Mouse (Mus musculus) cerebellum, postnatal 14 days (tissue): ENCODE data around the gene Fam228b.
"Not testable (repeated sequence)": the region's sequence is repeated elsewhere in the genome, so short reads cannot be mapped to it uniquely, and the experiment has no call there.

ENCODE experiments used
- DNase-seq, 2 experiments: peaks; one replicate each; pipeline ENCODE4 v3.0.0; 2021; ENCODE audit warnings: mixed read lengths in 2 of 2

Gene Fam228b

DNA sequence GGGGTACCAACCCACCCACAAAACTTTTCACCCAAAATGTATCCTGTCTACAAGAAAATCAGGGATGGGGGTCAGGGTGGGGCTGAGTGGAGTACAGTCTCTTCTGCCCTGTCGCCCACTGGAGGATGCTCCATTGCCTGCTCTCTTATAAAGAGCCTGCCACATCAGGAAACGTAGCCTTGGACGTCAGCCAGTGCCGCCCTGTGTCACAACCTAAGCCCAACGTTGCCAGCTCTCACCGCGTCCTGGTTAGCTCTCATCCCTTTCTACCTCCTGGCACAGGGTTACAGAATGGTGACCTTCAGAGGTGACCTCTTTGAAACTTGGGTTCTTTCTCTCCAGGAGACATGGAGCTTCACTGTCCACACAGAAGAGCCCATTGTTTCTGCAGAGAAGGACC is 28.2 kb downstream of the Fam228b start:
- no peak for DNase-seq

DNA sequence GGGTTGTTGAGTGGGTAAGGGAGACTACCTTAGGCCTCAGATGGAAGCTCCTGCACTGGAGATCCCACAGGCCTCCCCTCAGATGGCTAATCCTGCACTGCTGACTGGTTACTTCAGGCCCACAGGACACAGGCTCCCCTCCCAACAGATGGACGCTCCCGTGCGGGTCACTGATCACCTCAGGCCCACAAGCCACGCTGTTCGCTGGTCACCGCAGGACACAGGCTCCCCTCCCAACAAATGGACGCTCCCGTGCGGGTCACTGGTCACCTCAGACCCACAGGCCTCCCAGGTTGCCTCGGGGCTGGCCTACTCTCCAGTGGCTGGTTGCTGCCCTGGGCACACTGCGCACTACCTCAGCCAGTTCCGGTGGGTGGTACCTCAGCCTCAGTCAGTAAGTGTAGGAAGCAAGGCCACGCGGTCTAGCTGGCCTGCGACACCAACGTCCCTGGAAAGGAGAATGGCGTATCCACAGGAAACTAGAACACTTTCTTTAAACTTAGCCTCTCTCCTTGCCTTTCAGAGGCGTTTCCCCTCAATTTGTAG is 31.0 kb downstream of the Fam228b start, which contains the start of gene Fam228a:
TSS of gene Fam228a (minus strand) at position 400 of the 546 bp plus-strand sequence.
- no peak for DNase-seq

DNA sequence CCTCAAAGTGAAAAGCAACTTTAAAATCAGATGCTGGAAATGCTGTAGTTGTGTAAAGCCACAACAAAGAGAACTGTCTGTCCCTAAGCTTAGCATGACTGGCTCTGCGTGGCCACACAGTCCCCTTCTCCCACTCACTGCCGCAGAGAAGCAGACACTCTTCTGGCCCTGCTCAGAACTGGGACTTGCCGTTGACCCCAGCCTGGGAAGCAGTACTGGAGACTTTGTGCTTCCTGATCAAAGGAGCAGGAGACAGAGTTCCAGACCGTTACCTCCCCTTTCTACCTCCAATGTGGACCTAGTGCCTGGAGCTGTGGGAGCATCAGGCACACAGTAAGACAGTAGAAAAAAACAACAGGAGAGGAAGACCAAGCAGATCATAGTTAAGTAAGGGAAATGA is 36.7 kb downstream of the Fam228b start:
- no peak for DNase-seq

DNA sequence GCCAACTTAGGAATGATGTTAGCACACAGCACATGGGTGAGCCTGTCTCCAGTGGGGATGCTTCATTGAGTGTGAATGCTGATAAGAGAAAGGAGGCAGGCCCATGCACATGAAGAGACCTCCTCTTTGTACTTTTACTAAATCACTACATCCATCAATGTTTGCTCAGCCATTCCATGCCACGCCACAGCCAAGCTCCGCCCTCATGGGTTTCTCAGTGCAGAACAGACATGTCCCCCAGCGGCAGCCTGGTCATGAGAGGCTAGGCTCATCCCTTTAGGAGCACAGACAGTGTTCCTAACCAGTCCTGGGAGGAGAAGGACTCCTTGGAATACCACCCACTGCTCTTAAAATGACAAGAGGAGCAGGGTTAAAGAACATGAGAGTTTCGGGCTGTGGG is 37.4 kb downstream of the Fam228b start:
- DNase-seq: no peak

DNA sequence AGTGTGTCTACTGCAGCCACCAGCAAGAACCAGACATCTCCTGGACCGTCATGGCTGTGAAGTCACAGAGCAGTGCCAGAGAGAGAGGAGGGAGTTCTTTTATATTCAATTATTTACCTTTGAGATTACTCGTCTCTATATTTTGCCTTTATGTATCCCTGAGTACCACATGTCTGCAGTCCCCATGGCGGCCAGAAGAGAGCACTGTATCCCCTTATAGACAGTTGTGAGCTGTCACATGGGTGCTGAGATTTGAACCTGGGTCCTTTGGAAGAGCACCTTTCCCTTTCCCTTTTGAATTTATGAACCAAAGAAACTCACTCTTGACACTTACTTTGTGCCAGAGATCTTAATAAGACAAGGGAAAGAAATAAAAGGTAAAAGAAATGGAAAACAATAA is 39.9 kb downstream of the Fam228b start:
- no peak for DNase-seq

DNA sequence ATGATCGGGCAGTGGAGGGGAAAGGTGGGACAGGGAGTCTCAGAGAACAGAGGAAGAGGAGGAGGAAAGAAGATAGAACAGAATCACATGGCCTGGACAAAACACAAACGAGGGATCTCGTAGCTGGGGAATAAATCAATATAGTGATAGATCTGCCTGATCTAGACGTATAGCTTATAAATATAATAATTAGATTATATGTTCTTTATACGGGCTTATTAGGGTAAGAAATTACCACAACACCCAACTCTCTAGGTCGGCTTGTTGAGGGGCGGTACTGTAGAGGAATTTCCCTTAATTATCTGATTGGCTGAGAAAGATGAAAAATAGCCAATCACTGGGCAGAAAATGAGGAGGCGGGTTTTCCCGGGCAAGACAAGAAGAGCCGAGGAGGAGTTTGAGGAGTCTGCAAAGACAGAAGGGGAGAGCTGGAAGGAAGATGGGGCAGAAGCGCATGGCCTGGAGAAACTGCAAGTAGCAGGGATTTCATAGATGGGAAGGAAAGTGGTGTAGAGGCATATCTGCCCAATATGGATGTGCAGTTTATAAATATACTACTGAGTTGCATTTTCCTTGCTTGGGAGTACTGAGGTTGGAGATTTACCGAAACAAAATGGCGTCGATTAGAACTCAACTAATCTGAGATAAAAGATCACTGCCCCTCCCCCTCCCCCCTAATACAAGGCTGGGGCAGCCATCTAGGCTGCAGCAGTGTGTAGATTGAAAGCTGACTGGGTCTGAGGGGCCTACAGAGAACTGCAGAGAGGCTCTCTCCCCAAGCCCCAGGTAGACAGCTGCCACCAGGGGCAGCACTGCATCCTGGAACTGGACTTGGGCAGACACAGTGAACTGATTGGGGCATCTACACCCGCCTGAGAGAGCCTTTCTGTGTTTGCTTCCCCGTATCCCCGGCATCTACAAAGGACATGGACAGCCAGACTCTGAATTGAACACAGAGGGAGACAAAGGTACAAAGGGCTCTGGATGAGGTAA is 49.0 kb downstream of the Fam228b start:
- no peak for DNase-seq

DNA sequence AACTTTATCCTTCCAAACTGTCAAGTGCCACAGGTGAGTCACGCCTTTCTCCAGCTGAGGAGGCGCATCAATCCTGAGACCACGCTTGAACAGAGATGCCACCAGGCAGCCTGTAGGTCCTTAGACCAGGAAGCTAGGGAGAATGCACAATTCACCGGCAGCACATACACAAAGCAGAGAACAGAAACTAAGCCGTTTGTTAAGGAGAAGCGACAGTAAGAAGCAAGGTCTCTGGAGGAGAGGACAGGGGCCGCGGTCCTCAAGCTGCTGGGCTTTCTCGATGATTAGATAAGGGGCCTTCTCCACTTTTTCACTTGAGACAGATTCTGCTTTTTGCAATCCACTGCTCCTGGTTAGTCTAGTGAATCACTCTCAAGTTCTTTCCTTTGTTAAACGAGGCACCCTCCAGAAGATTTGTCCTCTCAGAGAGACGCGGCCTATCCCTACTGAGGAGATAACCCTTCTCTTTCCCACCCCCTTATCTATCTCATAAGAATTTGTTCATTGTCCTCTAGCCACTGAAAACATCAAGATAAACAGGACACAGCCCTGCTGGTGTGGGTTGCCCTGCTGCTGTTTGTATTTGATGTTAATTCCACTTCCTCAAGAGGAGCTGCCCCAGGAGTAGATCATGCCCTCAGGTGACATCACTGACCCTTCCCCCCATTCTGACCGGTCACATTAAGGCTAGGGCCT is 49.9 kb downstream of the Fam228b start:
- DNase-seq: no peak

DNA sequence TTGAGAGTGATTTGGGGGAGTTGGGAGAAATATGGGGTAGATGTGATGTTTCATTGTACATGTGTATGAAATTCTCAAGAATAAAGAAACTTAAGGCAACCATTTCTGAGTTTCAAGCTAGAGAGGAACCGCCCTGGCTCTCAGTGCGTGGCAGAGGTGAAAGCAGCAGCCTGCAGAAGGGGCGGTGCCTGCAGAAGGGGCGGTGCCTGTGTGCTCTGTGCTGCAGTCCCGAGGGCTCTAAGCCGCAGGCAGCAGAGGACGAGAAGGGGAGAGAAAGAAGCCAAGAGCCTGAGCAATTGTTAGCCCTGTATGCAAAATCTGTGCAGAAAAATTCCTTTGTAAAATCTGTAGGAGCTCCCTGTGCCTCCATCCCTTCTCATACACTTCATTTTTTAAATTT is 51.6 kb downstream of the Fam228b start:
- DNase-seq: no peak

DNA sequence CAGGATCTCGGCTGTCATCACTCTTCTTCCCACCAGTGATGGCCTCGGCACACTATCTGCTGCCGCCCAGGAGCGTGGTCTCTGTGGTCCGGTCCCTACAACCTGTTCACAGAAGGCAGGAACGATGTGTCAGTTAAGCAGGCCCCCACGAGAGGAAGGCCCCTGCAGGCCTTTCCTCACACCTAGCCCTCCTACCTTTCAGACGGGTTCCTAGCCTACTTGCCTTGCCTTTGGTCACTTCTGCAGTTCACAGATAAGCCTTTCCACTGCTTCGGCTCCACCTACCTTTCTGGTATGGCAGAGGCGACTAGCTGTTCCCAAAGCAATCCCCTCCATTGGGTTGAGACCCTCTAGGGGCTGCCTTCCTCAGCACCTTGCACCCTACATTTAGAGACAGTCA is 53.5 kb downstream of the Fam228b start:
- DNase-seq: no peak

DNA sequence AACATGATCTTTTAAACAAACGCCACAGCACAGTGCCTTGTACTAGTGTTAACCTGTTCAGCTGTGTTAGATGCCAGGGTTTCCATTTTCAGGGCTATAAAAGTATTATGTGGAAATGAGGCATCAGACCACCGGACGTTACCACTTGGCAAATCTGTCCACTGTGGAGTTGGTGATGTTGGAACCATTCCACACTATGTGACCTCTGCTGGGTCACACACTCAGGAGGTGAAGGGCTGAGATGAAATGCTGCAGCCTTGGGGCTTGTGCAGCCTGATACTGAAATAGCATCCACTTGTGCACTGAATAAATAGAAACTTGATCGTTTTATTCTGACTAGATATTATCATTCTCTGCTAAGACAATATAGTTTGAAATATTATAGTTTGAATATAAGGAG is 55.7 kb downstream of the Fam228b start:
- DNase-seq: no peak

DNA sequence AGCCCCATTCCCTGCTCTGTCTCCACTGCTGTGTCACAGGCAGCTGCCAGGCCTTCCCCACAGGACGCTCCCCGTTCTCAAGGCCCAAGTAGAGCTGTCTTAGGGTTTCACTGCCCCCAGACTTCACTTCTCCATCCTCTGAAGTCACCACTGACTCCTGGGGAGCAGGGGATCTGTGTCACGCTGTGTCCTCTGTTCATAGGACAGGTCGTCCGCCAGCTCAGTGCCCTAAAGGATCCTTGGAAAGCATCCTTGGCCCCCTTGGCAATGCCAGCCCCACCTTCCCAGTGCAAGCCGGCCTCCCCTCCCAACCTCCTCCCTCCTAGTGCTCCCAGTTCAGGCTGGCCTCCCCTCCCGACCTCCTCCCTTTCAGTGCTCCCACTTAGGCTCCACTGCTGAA is 59.1 kb downstream of the Fam228b start:
- no peak for DNase-seq

DNA sequence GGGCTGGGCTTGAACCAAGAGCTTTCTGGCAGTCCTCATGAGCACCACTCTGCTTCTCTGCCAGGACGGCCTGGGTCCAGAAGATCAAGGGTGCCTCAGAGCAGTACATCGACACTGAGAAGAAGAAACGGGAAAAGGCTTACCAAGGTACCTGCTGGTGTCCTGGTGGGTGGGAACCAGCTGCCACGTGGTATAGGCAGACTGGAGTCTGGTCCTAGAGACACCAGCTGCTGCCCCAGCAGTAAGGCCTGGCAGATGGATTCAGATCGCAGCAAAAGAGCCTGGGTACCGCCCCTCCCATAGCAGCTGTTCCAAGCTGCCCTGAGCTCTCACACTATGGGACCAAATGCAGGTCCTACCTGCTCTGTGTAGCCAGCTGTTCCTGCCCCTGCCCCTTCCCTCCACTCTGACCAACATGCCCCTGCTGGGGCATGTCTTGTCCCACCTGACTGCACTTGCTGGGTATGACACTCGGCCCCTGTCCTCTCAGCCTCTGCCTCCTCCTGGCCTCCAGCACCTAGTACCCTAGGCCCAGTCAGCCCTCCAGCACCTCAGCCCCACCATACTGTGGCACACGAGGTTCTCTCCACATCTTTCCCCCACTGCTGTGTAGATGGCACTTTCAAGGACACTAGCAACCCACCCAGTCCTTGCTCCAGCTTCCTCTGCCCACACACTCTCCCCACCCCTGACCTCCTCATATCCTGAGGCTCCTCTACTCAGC is 60.0 kb downstream of the Fam228b start:
- peak; percentile 48 to 67 for DNase-seq

DNA sequence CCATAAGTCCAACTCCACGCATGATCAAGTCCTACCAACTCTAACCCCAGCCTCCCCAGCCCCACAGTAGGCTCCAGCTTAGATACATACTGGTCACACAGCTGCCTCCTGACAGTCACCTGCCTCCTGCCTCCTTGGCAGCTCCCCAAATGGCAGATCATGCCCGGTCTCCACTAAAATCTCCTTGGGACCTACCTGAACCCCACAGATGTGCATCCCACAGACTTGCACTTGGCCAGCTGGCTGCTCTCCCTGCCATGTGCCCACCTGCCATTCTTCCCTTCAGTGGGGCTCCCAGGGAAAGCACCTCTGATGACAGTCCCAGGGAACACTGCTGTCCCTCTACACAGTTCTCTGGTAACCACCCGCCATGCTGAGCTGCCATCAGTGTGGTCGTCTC is 60.8 kb downstream of the Fam228b start:
- peak in 1 of 2 experiments; percentile 33 for DNase-seq

DNA sequence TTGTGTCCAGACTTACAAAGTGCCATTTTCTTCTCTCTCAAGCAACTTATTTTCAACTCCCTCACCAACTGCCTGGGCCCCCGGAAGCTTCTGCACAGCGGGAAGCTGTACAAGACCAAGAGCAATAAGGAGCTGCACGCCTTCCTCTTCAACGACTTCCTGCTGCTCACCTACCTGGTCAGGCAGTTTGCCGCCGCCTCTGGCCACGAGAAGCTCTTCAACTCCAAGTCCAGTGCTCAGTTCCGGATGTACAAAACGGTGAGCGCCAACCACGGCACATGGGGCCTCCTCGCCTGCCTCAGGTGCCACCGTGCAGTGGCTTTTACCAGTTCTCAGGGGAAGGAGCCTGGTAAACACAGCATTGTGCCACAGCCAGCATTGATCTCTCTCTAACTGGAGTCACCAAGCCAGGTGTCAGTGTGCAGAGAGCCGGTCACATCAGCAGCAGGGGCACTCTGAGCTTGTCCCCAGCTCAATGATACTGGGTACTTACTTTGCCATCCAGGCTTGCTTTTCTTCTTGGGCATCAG is 61.5 kb downstream of the Fam228b start:
- DNase-seq: no peak

DNA sequence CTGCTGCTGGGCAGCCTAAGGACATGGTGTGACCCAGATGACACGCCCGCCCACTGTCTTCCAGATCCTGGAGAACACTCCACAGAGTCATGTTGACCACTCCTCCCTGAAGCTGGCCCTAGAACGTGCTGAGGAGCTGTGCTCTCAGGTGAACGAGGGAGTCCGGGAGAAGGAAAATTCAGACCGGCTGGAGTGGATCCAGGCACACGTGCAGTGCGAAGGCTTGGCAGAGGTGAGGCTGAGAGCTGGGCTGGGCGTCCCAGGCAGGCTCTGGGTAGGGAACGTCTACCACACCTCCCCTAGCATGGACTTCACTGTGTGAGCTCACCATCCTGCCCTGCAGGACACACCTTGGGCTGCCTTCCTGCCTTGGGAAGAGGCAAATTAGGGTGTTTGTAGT is 62.2 kb downstream of the Fam228b start:
- no peak for DNase-seq

DNA sequence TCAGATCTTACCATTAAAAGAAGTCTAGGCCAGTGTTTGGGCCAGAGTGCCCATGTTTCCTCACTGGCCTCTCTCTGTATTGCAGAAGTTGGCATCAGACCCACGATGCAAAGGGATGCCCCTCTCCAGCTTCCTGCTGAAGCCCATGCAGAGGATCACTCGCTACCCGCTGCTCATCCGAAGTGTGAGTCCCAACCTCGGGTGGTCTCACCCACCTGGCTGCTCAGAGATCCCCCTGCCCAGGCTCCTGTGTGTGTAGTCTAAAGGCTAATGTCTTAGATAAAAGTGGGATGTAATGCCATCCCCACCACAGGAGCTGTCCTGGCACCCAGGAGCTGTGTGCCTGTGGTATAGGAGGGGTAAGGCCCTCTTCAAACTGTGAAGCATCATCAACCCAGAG is 62.9 kb downstream of the Fam228b start:
- DNase-seq: no peak

DNA sequence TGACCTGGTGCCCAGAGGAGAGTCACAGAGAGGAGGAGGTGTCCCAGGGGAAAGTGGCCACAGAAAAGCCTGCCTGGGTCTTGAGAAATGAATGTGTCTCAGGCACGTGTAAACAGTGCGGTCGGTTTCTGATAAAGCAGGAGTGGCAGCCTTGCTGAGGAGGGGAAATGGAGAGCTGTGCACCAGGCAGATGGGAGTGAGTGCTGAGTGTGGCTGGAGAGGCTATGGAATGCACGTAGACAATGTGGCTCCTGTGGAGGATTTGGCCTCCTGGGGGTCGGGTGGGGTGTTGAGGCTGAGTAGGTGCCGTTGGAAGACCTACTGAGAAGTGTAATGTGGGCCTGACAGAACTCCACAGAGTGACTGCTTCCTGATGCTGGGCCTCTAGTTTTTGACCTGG is 63.4 kb downstream of the Fam228b start:
- DNase-seq: not testable (repeated sequence)

DNA sequence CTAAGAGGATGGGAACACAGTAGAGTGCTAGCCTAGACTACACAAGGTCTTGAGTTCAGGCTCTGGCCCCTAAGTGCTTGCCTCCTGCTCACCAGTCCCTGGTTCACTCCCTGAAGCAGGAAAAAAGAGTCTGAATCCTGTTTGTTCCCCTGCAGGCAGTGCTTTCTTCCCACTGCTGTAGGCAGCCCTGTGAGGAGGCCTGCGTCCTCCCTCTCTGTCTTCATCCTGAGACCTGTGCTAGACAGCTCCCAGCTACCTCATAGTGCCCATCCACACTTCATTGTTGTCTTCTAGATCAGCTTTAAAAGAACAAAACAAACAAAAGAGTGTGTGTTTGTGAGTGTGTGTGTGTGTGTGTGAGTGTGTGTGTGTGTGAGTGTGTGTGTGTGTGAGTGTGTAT is 74.5 kb downstream of the Fam228b start:
- DNase-seq: no peak

DNA sequence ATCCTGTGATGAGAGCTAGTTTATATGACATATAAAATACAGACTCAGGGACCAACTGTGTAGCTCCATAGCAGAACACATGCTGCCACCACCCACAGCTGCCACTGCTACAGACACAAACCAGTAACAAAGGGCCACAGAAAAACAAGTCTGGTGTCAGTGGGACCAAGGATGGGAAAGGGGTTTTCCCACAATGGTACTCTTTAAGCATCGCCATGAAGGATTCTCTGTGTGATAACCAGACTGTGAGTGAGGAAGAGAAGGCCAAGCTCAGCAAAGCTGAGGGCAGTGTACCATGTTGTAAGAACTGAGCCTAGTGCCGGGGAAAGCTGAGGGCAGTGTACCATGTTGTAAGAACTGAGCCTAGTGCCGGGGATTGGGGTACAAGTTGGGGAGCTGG is 77.9 kb downstream of the Fam228b start:
- no peak for DNase-seq
